Comparison of ENCODE assay signal across 16 mouse cellular contexts in the genomic region with DNA sequence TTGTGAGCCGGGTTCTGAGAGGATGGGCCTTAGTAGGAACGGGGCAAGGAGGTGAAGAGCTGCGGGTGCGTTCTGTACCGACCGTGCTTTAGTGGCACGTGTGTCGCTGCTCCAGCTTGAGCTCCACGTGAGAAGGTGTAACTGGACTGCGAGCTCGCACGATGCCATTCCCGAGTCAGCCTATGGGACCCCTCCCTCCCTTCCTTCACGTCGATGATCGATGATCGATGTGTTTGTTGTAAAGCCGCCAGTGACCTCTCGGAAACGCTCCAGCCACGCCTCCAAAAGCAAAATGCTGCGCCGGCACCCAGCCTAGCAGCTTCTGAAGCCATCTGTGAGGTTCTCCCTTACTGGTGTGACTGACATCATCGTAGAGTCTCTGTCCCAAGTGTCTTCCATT.
DNase-seq lines count a peak whose midpoint lies in the region; ATAC-seq and TF ChIP-seq lines count a peak whose summit lies in the region.
"Had no signal": no experiment of that assay in that cellular context is flagged by ENCODE, and none has a peak within 500 bp of the region (broad histone marks: within the 10 kb centered on the region; RNA-seq: fewer than 3 reads in every experiment).

No protein-coding gene starts in this region.

- DNase-seq in heart, postnatal 10 days, result no peak
- peak; percentile 58 for DNase-seq in liver, adult 2 months (ENCODE audit: extremely low read depth, low read depth, low spot score)
- DNase-seq in liver, postnatal 0 days, result no peak
- DNase-seq in midbrain, embryonic 11.5 days (ENCODE audit: low spot score, missing footprints), result no peak
- DNase-seq in stomach, postnatal 0 days (ENCODE audit: low spot score), result no peak
- DNase-seq in spleen, postnatal 36 days (ENCODE audit: low spot score in 2 of 2), result no peak
- DNase-seq: cerebellum, adult 2 months; heart, adult 2 months; lung, postnatal 14 days; thymus, postnatal 14 days had no signal

- no peaks in the 10 kb centered on the region for H3K79me2 ChIP-seq in liver, adult 2 months (ENCODE audit: control insufficient read depth, insufficient read depth, low read length)

- no peaks in the 10 kb centered on the region for H3K4me1 ChIP-seq in heart, embryonic 14.5 days (ENCODE audit: control insufficient read depth in 2 of 2, insufficient read depth in 2 of 2, low read length in 2 of 2)
- no peaks in the 10 kb centered on the region for H3K4me1 ChIP-seq in liver, adult 2 months (ENCODE audit: control insufficient read depth, insufficient read depth, low read length)
- no peaks in the 10 kb centered on the region for H3K4me1 ChIP-seq in liver, postnatal 0 days (ENCODE audit: insufficient read depth)
- peaks cover 23% of the 10 kb centered on the region for H3K4me1 ChIP-seq in midbrain, embryonic 13.5 days (replicated peaks)
- H3K4me1 ChIP-seq in midbrain, embryonic 11.5 days (ENCODE audit: control insufficient read depth, insufficient read depth, low read length), result no peaks in the 10 kb centered on the region
- H3K4me1 ChIP-seq in stomach, postnatal 0 days (replicated peaks; ENCODE audit: control insufficient read depth, insufficient read depth), result no peaks in the 10 kb centered on the region
- H3K4me1 ChIP-seq: embryonic facial prominence, embryonic 15.5 days; forebrain, embryonic 13.5 days; hindbrain, embryonic 15.5 days had no signal

- no peak for TF ChIP-seq POLR2A in liver, adult 2 months (IDR thresholded peaks at IDR 0.05; ENCODE audit: extremely low read depth, insufficient read depth, low read length)

- intact Hi-C loops in heart, postnatal 10 days (cut with DNase I), result no loop called here

- no peaks in the 10 kb centered on the region for H3K27me3 ChIP-seq in heart, embryonic 14.5 days (ENCODE audit: control insufficient read depth, insufficient read depth, low read length)
- H3K27me3 ChIP-seq in liver, adult 2 months (ENCODE audit: control insufficient read depth, insufficient read depth, low read length), result no peaks in the 10 kb centered on the region
- no peaks in the 10 kb centered on the region for H3K27me3 ChIP-seq in liver, postnatal 0 days (ENCODE audit: insufficient read depth, low read length)
- no peaks in the 10 kb centered on the region for H3K27me3 ChIP-seq in midbrain, embryonic 13.5 days
- H3K27me3 ChIP-seq in midbrain, embryonic 11.5 days (ENCODE audit: control insufficient read depth, insufficient read depth, low read length), result no peaks in the 10 kb centered on the region
- no peaks in the 10 kb centered on the region for H3K27me3 ChIP-seq in stomach, postnatal 0 days (ENCODE audit: control insufficient read depth, insufficient read depth, low read length)
- H3K27me3 ChIP-seq: embryonic facial prominence, embryonic 15.5 days; forebrain, embryonic 13.5 days; hindbrain, embryonic 15.5 days had no signal

- H3K36me3 ChIP-seq in heart, embryonic 14.5 days (ENCODE audit: control insufficient read depth, insufficient read depth, low read length), result no peaks in the 10 kb centered on the region
- H3K36me3 ChIP-seq in liver, adult 2 months (ENCODE audit: control insufficient read depth, insufficient read depth, low read length), result no peaks in the 10 kb centered on the region
- H3K36me3 ChIP-seq in liver, postnatal 0 days (replicated peaks; ENCODE audit: insufficient read depth, low read length), result no peaks in the 10 kb centered on the region
- no peaks in the 10 kb centered on the region for H3K36me3 ChIP-seq in midbrain, embryonic 13.5 days
- no peaks in the 10 kb centered on the region for H3K36me3 ChIP-seq in midbrain, embryonic 11.5 days (ENCODE audit: control insufficient read depth, insufficient read depth, low read length)
- H3K36me3 ChIP-seq in stomach, postnatal 0 days (ENCODE audit: control insufficient read depth, insufficient read depth, low read length), result no peaks in the 10 kb centered on the region; the same call in 1 of the 2 replicates
- H3K36me3 ChIP-seq: embryonic facial prominence, embryonic 15.5 days; hindbrain, embryonic 15.5 days had no signal

- peak overlapping the region; percentile 35 for H3K4me2 ChIP-seq in heart, embryonic 14.5 days (ENCODE audit: low read length)
- H3K4me2 ChIP-seq in liver, postnatal 0 days (ENCODE audit: low read depth, low read length), result no peak overlapping the region
- peak overlapping the region; percentile 17; the same call in 1 of the 2 replicates for H3K4me2 ChIP-seq in midbrain, embryonic 13.5 days (replicated peaks)
- H3K4me2 ChIP-seq in midbrain, embryonic 11.5 days, result no peak overlapping the region
- 0 out of 2 replicates have a peak overlapping the region, but pooled peaks have one; percentile 3 for H3K4me2 ChIP-seq in stomach, postnatal 0 days (replicated peaks; ENCODE audit: low read depth)
- H3K4me2 ChIP-seq: embryonic facial prominence, embryonic 15.5 days; forebrain, embryonic 13.5 days; hindbrain, embryonic 15.5 days had no signal

- no peak overlapping the region for H3K4me3 ChIP-seq in heart, embryonic 14.5 days (ENCODE audit: control insufficient read depth in 1 of 2, insufficient read depth in 1 of 2, low read depth in 1 of 2, low read length in 2 of 2)
- H3K4me3 ChIP-seq in liver, adult 2 months (ENCODE audit: insufficient read depth, low read depth, low read length), result peak overlapping the region; percentile 40; the same call in 1 of the 2 replicates
- no peak overlapping the region for H3K4me3 ChIP-seq in liver, postnatal 0 days (ENCODE audit: low read depth, low read length)
- no peak overlapping the region for H3K4me3 ChIP-seq in midbrain, embryonic 13.5 days (replicated peaks)
- H3K4me3 ChIP-seq in midbrain, embryonic 11.5 days (ENCODE audit: low read depth, low read length), result no peak overlapping the region
- no peak overlapping the region for H3K4me3 ChIP-seq in stomach, postnatal 0 days (ENCODE audit: low read depth, low read length)
- H3K4me3 ChIP-seq: embryonic facial prominence, embryonic 15.5 days; forebrain, embryonic 13.5 days; heart, adult 2 months; hindbrain, embryonic 15.5 days; myocyte had no signal

- WGBS in heart, embryonic 14.5 days, result 63% methylated on average over 24 of the region's 24 CpGs
- 68% methylated on average over 24 of the region's 24 CpGs for WGBS in liver, adult 2 months
- WGBS in liver, postnatal 0 days (ENCODE audit: insufficient replicate concordance), result 65% methylated on average over 24 of the region's 24 CpGs
- WGBS in midbrain, embryonic 13.5 days, result 84% methylated on average over 24 of the region's 24 CpGs
- WGBS in midbrain, embryonic 11.5 days, result 80% methylated on average over 24 of the region's 24 CpGs
- 68% methylated on average over 24 of the region's 24 CpGs for WGBS in stomach, postnatal 0 days

- TF ChIP-seq CTCF in liver, adult 2 months (IDR thresholded peaks at IDR 0.05; ENCODE audit: low read depth, low read length), result no peak
- no peak for TF ChIP-seq CTCF in liver, postnatal 0 days (IDR thresholded peaks at IDR 0.05; ENCODE audit: low read depth)
- TF ChIP-seq CTCF in stomach, postnatal 0 days (IDR thresholded peaks at IDR 0.05; ENCODE audit: low read depth), result no peak

- TF ChIP-seq EP300 in liver, postnatal 0 days (IDR thresholded peaks at IDR 0.05; ENCODE audit: low read depth), result no peak
- TF ChIP-seq EP300 in stomach, postnatal 0 days (optimal IDR thresholded peaks at IDR 0.05), result no peak

- H3K27ac ChIP-seq in heart, embryonic 14.5 days (replicated peaks in 1 of 2; ENCODE audit: control insufficient read depth in 1 of 2, insufficient read depth in 1 of 2, low read depth in 2 of 2, low read length in 2 of 2), result no peak overlapping the region
- H3K27ac ChIP-seq in liver, adult 2 months (replicated peaks; ENCODE audit: insufficient read depth, low read depth, low read length), result no peak overlapping the region
- no peak overlapping the region for H3K27ac ChIP-seq in liver, postnatal 0 days (ENCODE audit: low read depth)
- H3K27ac ChIP-seq in midbrain, embryonic 13.5 days, result peak overlapping the region; percentile 51
- H3K27ac ChIP-seq in midbrain, embryonic 11.5 days (ENCODE audit: low read depth, low read length), result no peak overlapping the region
- no peak overlapping the region for H3K27ac ChIP-seq in stomach, postnatal 0 days (replicated peaks)
- H3K27ac ChIP-seq: embryonic facial prominence, embryonic 15.5 days; forebrain, embryonic 13.5 days; heart, adult 2 months; hindbrain, embryonic 15.5 days had no signal

- peaks cover 3% of the 10 kb centered on the region; the same call in 1 of the 2 replicates for H3K9me3 ChIP-seq in heart, embryonic 14.5 days (ENCODE audit: control insufficient read depth, low read length)
- H3K9me3 ChIP-seq in liver, postnatal 0 days (ENCODE audit: low read length), result no peaks in the 10 kb centered on the region; the same call in 1 of the 2 replicates
- 0 out of 2 replicates have a peak, but pooled peaks cover 5% of the 10 kb centered on the region for H3K9me3 ChIP-seq in midbrain, embryonic 13.5 days
- peaks cover 2% of the 10 kb centered on the region; the same call in 1 of the 2 replicates for H3K9me3 ChIP-seq in midbrain, embryonic 11.5 days (ENCODE audit: control insufficient read depth, low read length)
- 0 out of 2 replicates have a peak, but pooled peaks cover 2% of the 10 kb centered on the region for H3K9me3 ChIP-seq in stomach, postnatal 0 days (ENCODE audit: control insufficient read depth, low read length)
- H3K9me3 ChIP-seq: embryonic facial prominence, embryonic 15.5 days; forebrain, embryonic 13.5 days; hindbrain, embryonic 15.5 days had no signal

- no peak for ATAC-seq in heart, embryonic 14.5 days (ENCODE audit: insufficient number of reproducible peaks, insufficient read depth, low FRiP score, low read depth)
- no peak for ATAC-seq in liver, postnatal 0 days
- no peak for ATAC-seq in midbrain, embryonic 13.5 days
- ATAC-seq in midbrain, embryonic 11.5 days (ENCODE audit: low FRiP score), result no peak
- ATAC-seq in stomach, postnatal 0 days (ENCODE audit: low FRiP score, low TSS enrichment), result no peak
- ATAC-seq: forebrain, embryonic 13.5 days had no signal

- H3K9ac ChIP-seq in heart, embryonic 14.5 days (ENCODE audit: low read length), result no peak overlapping the region
- H3K9ac ChIP-seq in liver, adult 2 months (ENCODE audit: low read depth, low read length), result no peak overlapping the region
- no peak overlapping the region for H3K9ac ChIP-seq in liver, postnatal 0 days (replicated peaks)
- H3K9ac ChIP-seq in midbrain, embryonic 13.5 days (replicated peaks), result no peak overlapping the region
- no peak overlapping the region for H3K9ac ChIP-seq in midbrain, embryonic 11.5 days (ENCODE audit: low read length)
- H3K9ac ChIP-seq in stomach, postnatal 0 days (ENCODE audit: low read length), result no peak overlapping the region
- H3K9ac ChIP-seq: embryonic facial prominence, embryonic 15.5 days; forebrain, embryonic 13.5 days; hindbrain, embryonic 15.5 days had no signal

Comparison
In these comparisons a context has a peak if more than half of its experiments do, and no peak if none do; other contexts are left out.
1. H3K4me2 ChIP-seq: peak in heart, embryonic 14.5 days (single experiment), midbrain, embryonic 13.5 days (single experiment) and stomach, postnatal 0 days (single experiment); none in liver, postnatal 0 days (single experiment) and midbrain, embryonic 11.5 days (single experiment).